Mouse (Mus musculus) MEL (cell line): ENCODE data around the gene Dnaaf5. TPM values are rescaled to one million over a fixed set of nuclear protein-coding genes. Genes with fewer than 3 reads are reported as not detected.

Experiments used
- DNase-seq: peaks from one replicate; pipeline ENCODE4 v3.0.0; 2011; ENCODE audit warnings: low read depth, low spot score
- H3K27ac ChIP-seq: 2 replicates; pipeline ENCODE4 v1.5.1; 2012; ENCODE audit warnings: low read depth, mild to moderate bottlenecking, control low read depth, low read length, moderate library complexity; ENCODE audit not compliant: control insufficient read depth
- H3K27me3 ChIP-seq, 2 experiments: fragments of 150-350 bp in 1 of 2; sonication (generic) in 1 of 2; 2 replicates each; pipeline ENCODE4 v1.6.1; 2012; ENCODE audit warnings: low read length in 2 of 2, mild to moderate bottlenecking in 2 of 2, improper control_type of control experiment in 1 of 2, moderate library complexity in 1 of 2; ENCODE audit not compliant: insufficient read depth in 2 of 2, control insufficient read depth in 1 of 2
- H3K36me3 ChIP-seq, 2 experiments: 2 replicates each; pipeline ENCODE4 v1.6.1; 2012 to 2014; ENCODE audit warnings: low read length in 2 of 2, improper control_type of control experiment in 1 of 2, inconsistent platforms in 1 of 2, mild to moderate bottlenecking in 1 of 2; ENCODE audit not compliant: insufficient read depth in 2 of 2, control insufficient read depth in 1 of 2
- H3K4me1 ChIP-seq, 2 experiments: fragments of 150-350 bp in 1 of 2; sonication (generic) in 1 of 2; 2 replicates each; pipeline ENCODE4 v1.6.1; 2012; ENCODE audit warnings: low read length in 2 of 2, improper control_type of control experiment in 1 of 2, mild to moderate bottlenecking in 1 of 2; ENCODE audit not compliant: insufficient read depth in 2 of 2, control insufficient read depth in 1 of 2
- H3K4me3 ChIP-seq, 2 experiments: fragments of 150-350 bp in 1 of 2; sonication (generic) in 1 of 2; 2 replicates each; pipeline ENCODE4 v1.5.1; 2012; ENCODE audit warnings: low read depth in 2 of 2, low read length in 2 of 2, mild to moderate bottlenecking in 2 of 2, moderate library complexity in 2 of 2, control low read depth in 1 of 2, improper control_type of control experiment in 1 of 2; ENCODE audit not compliant: control insufficient read depth in 1 of 2, insufficient read depth in 1 of 2
- H3K79me2 ChIP-seq: 2 replicates; pipeline ENCODE4 v1.6.1; 2012; ENCODE audit warnings: mild to moderate bottlenecking, low read length, moderate library complexity; ENCODE audit not compliant: control insufficient read depth, poor library complexity, insufficient read depth
- H3K9ac ChIP-seq: 2 replicates; pipeline ENCODE4 v1.6.1; 2012; ENCODE audit warnings: low read depth, mild to moderate bottlenecking, control low read depth, low read length, moderate library complexity; ENCODE audit not compliant: control insufficient read depth, poor library complexity, severe bottlenecking
- H3K9me3 ChIP-seq: fragments of 150-350 bp; sonication (generic); replicated peaks from 2 replicates; pipeline ENCODE4 v1.6.1; 2012; ENCODE audit warnings: mild to moderate bottlenecking, low read length, improper control_type of control experiment, moderate library complexity; ENCODE audit not compliant: insufficient read depth
- CTCF ChIP-seq, 3 experiments: IDR thresholded peaks in 2 of 3; conservative IDR thresholded peaks in 1 of 3; 2 replicates each; pipeline ENCODE4 v1.5.1; 2011 to 2012; ENCODE audit warnings: low read length in 3 of 3, low read depth in 2 of 3, mild to moderate bottlenecking in 2 of 3, improper control_type of control experiment in 1 of 3, inconsistent platforms in 1 of 3, mixed read lengths in 1 of 3, moderate library complexity in 1 of 3; ENCODE audit not compliant: control insufficient read depth in 1 of 3, insufficient read depth in 1 of 3, poor library complexity in 1 of 3, severe bottlenecking in 1 of 3
- E2F4 ChIP-seq: IDR thresholded peaks from 2 replicates; pipeline ENCODE4 v1.6.1; 2011; ENCODE audit warnings: low read depth, low read length, improper control_type of control experiment, borderline replicate concordance
- ELF1 ChIP-seq: IDR thresholded peaks from 2 replicates; pipeline ENCODE4 v1.6.1; 2014; ENCODE audit warnings: low read depth, mild to moderate bottlenecking, inconsistent platforms, low read length, improper control_type of control experiment, moderate library complexity
- EP300 ChIP-seq, 2 experiments: IDR thresholded peaks; 2 replicates each; pipeline ENCODE4 v1.6.1; 2011; ENCODE audit warnings: improper control_type of control experiment in 2 of 2, low read length in 2 of 2, low read depth in 1 of 2, mild to moderate bottlenecking in 1 of 2
- ETS1 ChIP-seq: IDR thresholded peaks from 2 replicates; pipeline ENCODE4 v1.6.1; 2012; ENCODE audit warnings: low read depth, mild to moderate bottlenecking, inconsistent platforms, low read length, improper control_type of control experiment, moderate library complexity
- GATA1 ChIP-seq: IDR thresholded peaks from 2 replicates; pipeline ENCODE4 v1.6.1; 2011; ENCODE audit warnings: low read depth, low read length, improper control_type of control experiment
- HCFC1 ChIP-seq: IDR thresholded peaks from 2 replicates; pipeline ENCODE4 v1.6.1; 2012; ENCODE audit warnings: low read depth, mild to moderate bottlenecking, inconsistent platforms, low read length, improper control_type of control experiment, moderate library complexity
- MEF2A ChIP-seq: IDR thresholded peaks from 2 replicates; pipeline ENCODE4 v1.6.1; 2014; ENCODE audit warnings: low read depth, mild to moderate bottlenecking, inconsistent platforms, low read length, improper control_type of control experiment; ENCODE audit not compliant: poor library complexity, insufficient replicate concordance, severe bottlenecking; ENCODE audit errors: extremely low read depth
- MYB ChIP-seq: IDR thresholded peaks from 2 replicates; pipeline ENCODE4 v1.6.1; 2011; ENCODE audit warnings: mild to moderate bottlenecking, low read depth, low read length, improper control_type of control experiment
- NELFE ChIP-seq: IDR thresholded peaks from 2 replicates; pipeline ENCODE4 v1.6.1; 2011; ENCODE audit warnings: low read depth, low read length, improper control_type of control experiment
- NRF1 ChIP-seq: IDR thresholded peaks from 2 replicates; pipeline ENCODE4 v1.6.1; 2014; ENCODE audit warnings: low read depth, mild to moderate bottlenecking, inconsistent platforms, low read length, improper control_type of control experiment, moderate library complexity; ENCODE audit not compliant: poor library complexity, insufficient read depth, severe bottlenecking
- POLR2A ChIP-seq, 2 experiments: IDR thresholded peaks; 2 replicates each; pipeline ENCODE4 v1.6.1; 2011 to 2012; ENCODE audit warnings: low read length in 2 of 2, mild to moderate bottlenecking in 2 of 2, control low read depth in 1 of 2, improper control_type of control experiment in 1 of 2, low read depth in 1 of 2, moderate library complexity in 1 of 2; ENCODE audit not compliant: control insufficient read depth in 1 of 2, insufficient read depth in 1 of 2, poor library complexity in 1 of 2
- POLR2AphosphoS2 ChIP-seq: IDR thresholded peaks from 2 replicates; pipeline ENCODE4 v1.6.1; 2011; ENCODE audit warnings: low read length, improper control_type of control experiment
- RAD21 ChIP-seq: IDR thresholded peaks from 2 replicates; pipeline ENCODE4 v1.6.1; 2011; ENCODE audit warnings: mild to moderate bottlenecking, low read depth, low read length, improper control_type of control experiment
- SMC3 ChIP-seq: IDR thresholded peaks from 2 replicates; pipeline ENCODE4 v1.6.1; 2011; ENCODE audit warnings: low read depth, low read length, improper control_type of control experiment
- TBP ChIP-seq: IDR thresholded peaks from 2 replicates; pipeline ENCODE4 v1.8.0; 2011; ENCODE audit warnings: low read depth, low read length, improper control_type of control experiment
- USF1 ChIP-seq: IDR thresholded peaks from 2 replicates; pipeline ENCODE4 v1.6.1; 2014; ENCODE audit warnings: low read depth, mild to moderate bottlenecking, inconsistent platforms, low read length, improper control_type of control experiment, moderate library complexity
- ZKSCAN1 ChIP-seq: IDR thresholded peaks from 2 replicates; pipeline ENCODE4 v1.6.1; 2012; ENCODE audit warnings: low read depth, mild to moderate bottlenecking, inconsistent platforms, low read length, improper control_type of control experiment, moderate library complexity
- ZNF384 ChIP-seq: IDR thresholded peaks from 2 replicates; pipeline ENCODE4 v1.6.1; 2012; ENCODE audit warnings: low read depth, mild to moderate bottlenecking, inconsistent platforms, low read length, improper control_type of control experiment
- polyA plus RNA-seq, 2 experiments: library from polyadenylated mRNA; stranded (reverse) in 1 of 2; unstranded in 1 of 2; fragments of >175 nt in 1 of 2; fragments of >200 nt in 1 of 2; gene quantifications; 2 replicates each; pipeline versions ENCODE4 v1.2.1 to v1.2.4; 2012; ENCODE audit warnings: low replicate concordance in 2 of 2, low read depth in 1 of 2; ENCODE audit not compliant: insufficient read length in 2 of 2, insufficient read depth in 1 of 2, missing spikeins in 1 of 2
- total RNA-seq: library from RNA; depleted of rRNA; stranded (reverse); fragments of 300-350 nt; gene quantifications from 2 replicates; pipeline ENCODE4 v1.2.3, GENCODE M21; 2012

Gene Dnaaf5
- total and polyA plus RNA-seq, 3 experiments, result 20.1 to 35.4 TPM; not detected in 1

DNA sequence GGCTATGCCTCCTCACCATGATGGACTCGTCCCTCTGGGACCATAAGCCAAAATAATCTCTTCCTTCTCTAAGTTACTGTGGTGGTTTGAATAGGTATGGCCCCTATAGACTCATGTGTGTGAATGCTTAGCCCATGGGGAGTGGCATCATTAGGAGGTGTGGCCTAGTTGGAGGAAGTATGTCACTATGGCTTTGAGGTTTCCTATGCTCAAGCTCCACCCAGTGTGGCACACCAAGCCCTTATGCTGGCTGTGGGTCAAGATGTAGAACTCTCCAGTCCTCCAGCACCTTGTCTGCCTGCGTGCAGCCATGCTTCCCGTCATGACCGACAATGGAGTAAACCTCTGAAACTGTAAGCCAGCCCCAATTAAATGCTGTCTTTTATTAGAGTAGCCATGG lies 4.3 kb upstream of the Dnaaf5 start:
- H3K9ac ChIP-seq, result no peak overlapping the region
- H3K9me3 ChIP-seq, result no peaks in the 10 kb centered on the region
- no peak for TF ChIP-seq RAD21
- TF ChIP-seq ZNF384, result no peak
- TF ChIP-seq MYB, result no peak
- no peak for TF ChIP-seq NRF1
- TF ChIP-seq TBP, result no peak
- TF ChIP-seq GATA1, result no peak
- TF ChIP-seq E2F4, result no peak
- no peak for TF ChIP-seq ETS1
- TF ChIP-seq CTCF (IDR thresholded peaks at IDR 0.05 in 2 of 3, conservative IDR thresholded peaks at IDR 0.05 in 1 of 3; ENCODE audit: control insufficient read depth in 1 of 3, insufficient read depth in 1 of 3, low read depth in 2 of 3, low read length in 3 of 3, poor library complexity in 1 of 3, severe bottlenecking in 1 of 3), result no peak
- no peak for TF ChIP-seq EP300 (IDR thresholded peaks at IDR 0.05; ENCODE audit: low read depth in 1 of 2, low read length in 2 of 2)
- no peak for TF ChIP-seq HCFC1
- TF ChIP-seq POLR2AphosphoS2, result no peak
- no peak for TF ChIP-seq ELF1
- TF ChIP-seq NELFE, result no peak
- no peak for TF ChIP-seq POLR2A (IDR thresholded peaks at IDR 0.05; ENCODE audit: control insufficient read depth in 1 of 2, insufficient read depth in 1 of 2, low read depth in 1 of 2, low read length in 2 of 2, poor library complexity in 1 of 2)
- TF ChIP-seq ZKSCAN1, result no peak
- no peak overlapping the region for H3K27ac ChIP-seq
- no peak overlapping the region for H3K4me3 ChIP-seq
- H3K79me2 ChIP-seq, result peaks cover 6% of the 10 kb centered on the region; the same call in 1 of the 2 replicates
- peaks cover 0 to 3% of the 10 kb centered on the region in 2 experiments; a peak in 1 of 4 replicates for H3K36me3 ChIP-seq
- DNase-seq, result no peak
- peaks cover 0 to 3% of the 10 kb centered on the region in 2 experiments; a peak in 1 of 4 replicates for H3K4me1 ChIP-seq
- H3K27me3 ChIP-seq, result no peaks in the 10 kb centered on the region

DNA sequence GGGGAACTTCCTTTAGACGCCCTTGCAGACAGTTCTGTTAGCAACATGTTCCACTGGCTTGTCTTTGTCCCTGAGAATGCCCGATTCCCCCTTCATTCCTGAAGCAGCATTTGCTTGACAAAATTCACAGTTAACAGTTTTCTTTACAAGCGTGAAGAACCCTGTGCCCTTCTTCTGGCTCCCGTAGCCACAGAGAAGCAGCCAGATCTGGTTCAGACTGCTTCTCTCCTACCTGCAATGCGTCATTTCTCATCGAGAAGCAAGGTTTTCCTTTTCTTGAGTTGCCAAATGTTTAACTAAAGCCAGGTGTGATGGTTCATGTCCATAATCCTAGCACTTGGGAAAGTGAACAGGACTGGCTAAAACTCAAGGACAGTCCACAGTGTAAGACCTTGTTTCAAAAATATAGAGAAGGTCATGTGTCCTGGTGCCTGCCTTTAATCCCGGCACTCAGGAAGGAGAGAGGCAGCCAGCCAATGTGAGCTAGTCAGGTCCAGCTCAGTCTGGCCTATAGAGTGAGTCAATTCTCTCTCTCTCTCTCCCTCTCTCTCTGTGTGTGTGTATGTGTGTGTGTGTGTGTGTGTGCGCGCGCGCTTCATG lies 3.4 kb upstream of the Dnaaf5 start:
- peaks cover 0 to 7% of the 10 kb centered on the region in 2 experiments; a peak in 2 of 4 replicates for H3K4me1 ChIP-seq
- no peak for TF ChIP-seq USF1
- TF ChIP-seq SMC3, result no peak
- TF ChIP-seq MEF2A, result no peak
- H3K27ac ChIP-seq, result no peak overlapping the region

More for the DNA sequence above, 3.4 kb upstream of the Dnaaf5 start:
- Histone ChIP-seq H3K27me3 (no peaks in the 10 kb centered on the region), H3K36me3 (peaks cover 0 to 3% of the 10 kb centered on the region in 2 experiments; a peak in 1 of 4 replicates), H3K4me3 (no peak overlapping the region), H3K79me2 (peaks cover 10% of the 10 kb centered on the region; the same call in 1 of the 2 replicates), H3K9ac (no peak overlapping the region), H3K9me3 (no peaks in the 10 kb centered on the region)
- DNase-seq, result no peak
